Mouse (Mus musculus): ENCODE results near the gene E2f1.

Gene E2f1

DNA sequence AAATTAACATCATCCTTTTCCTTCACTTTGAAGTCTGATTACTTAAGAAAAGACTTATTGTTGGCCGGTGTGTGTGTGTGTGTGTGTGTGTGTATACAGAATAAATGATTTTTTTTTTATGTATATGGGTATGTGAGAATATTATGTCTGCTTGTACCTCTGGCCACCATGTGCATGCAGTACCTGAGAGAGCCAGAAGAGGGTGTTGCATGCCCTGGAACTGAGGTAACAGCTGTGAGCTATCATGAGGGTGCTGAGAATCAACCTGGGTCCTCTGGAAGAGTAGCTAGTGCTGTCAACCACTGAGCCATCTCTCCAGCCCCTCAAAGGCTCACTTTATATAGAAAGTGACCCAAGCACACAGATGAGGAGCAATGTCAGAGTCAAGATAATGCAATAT lies 11.7 kb upstream of the E2f1 start:
- no peak for DNase-seq

DNA sequence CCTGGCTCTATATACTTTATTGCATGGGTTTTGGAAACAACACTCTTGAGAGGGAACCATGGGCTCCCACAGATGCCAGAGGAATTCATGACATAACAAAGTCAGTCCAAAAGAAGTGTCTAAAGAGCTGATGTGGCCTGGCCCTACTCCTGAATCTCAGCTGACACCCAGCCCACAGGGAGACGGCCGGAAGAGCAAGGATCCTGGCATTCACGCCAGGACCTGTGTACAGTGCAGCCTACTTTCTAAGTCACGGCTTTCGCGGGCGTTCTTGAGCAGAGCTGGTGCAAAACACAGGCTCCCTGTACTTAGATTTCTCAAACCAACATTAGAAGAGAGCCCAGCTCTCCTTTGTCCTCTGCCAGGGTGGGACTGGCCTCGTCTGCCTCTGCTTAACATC lies 10.9 kb upstream of the E2f1 start:
- no peak for DNase-seq

DNA sequence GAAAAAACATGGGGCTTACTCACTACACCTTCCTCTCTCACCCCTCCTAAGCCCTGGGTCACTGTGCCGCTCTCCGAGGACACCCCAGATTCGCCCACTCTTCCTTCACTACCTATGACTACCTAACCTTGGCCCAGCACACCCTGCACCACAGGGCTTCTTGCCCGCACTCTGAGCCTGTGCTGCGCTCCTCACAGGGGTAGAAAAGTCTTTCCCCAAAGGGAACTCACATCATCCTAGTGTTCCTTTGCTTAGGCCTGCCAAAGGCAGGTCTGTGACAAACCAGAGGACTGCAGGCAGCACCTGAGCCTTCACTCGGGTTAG lies 8.0 kb upstream of the E2f1 start:
- DNase-seq: no peak

DNA sequence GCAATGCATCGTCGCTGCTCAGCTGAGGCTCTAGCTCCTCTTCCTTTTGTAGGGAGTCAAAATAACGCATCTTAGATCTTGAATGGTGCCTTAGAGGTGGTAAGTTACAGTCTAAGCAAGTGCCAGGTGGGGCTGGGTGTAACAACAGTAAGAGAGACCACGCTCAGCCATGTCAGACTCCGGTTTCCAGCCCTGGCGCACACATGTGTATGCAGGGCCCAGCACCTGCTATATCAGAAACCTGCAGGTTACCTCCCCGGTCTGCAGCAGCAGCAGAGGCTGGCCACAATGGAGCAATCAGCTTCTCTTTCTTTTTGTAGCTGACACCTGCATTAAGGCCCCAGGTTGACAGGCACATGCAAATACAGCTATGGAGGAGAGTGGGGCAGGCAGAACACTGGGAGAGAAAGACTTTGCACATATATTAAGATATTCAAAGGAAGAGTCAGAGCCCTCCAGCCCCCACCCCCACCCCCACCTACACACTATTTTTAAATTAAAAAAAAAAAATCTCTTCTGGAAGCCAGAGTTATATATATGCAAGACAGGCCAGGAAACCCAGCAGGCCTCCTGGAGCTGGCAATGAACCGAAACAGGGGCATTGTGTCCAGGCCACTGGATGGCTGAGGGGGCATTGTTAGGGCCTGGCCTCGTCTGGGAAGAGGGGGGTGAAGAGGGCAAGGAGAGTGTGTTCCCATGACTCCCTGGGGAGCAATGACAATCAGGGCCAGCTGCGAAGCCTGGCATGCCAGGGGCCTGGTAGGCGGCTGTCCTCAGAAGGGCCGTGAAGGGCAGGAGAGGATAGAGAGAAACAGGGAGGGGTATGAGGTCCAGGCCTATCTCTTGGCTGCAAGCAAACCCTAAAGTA lies 7.4 kb upstream of the E2f1 start:
- DNase-seq: no peak

DNA sequence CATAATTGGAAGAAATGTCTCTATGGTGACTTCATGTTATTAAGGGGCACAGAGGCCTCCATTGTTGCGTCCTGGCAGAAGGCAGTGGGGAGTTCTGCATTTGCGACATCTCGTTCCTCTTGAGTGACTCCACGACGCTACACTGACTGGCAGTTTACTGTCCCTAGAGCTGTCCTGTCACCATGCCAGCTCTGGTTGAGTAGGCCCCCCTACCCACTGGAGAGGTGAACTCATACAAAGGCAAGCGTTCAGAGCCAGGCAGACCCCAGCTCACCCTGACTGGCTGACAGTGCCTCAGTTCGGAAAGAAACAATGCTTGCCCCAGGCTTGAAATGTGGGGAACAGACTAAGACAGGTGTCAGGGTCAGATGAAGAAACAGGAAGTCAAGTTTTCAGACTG lies 4.6 kb upstream of the E2f1 start:
- no peak for DNase-seq

DNA sequence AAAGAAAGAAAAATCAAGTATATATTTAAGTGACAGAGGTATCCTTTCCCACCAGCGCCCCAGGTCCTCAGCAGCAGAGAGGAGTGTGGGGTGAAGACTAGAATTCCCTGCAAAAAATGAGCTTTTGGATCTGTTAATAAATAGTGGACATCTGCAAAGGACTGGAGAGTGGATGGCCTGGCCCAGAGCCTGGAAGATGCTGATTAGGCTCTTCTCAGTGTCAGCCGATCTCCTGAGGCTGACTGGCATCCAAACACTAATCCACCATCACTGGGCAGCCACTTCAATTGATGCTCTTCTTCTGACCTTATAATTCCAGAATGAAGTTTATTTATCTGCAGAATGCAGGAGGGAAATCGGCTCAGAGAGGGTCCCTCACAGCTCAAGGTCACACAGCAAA lies 3.3 kb upstream of the E2f1 start:
- no peak for DNase-seq

DNA sequence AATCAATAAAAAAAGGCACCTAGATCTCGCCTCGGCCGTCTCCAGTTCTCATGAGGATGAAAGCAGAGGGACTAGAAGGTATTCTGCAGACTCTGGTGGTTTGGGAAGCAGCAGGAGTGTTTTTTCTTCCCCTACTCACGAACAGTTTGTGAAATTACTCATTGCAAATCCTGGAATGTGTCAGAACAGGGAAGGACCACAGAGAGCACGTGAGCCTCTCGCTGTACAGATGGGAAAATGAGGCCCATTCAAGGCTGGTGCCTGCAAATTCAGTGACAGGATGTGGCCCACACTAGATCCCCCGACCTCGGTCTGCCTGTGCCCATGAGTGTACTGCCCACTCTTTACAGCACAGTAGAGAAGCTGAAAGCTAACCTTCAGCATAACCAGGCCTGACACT lies 2.3 kb upstream of the E2f1 start:
- no peak for DNase-seq

DNA sequence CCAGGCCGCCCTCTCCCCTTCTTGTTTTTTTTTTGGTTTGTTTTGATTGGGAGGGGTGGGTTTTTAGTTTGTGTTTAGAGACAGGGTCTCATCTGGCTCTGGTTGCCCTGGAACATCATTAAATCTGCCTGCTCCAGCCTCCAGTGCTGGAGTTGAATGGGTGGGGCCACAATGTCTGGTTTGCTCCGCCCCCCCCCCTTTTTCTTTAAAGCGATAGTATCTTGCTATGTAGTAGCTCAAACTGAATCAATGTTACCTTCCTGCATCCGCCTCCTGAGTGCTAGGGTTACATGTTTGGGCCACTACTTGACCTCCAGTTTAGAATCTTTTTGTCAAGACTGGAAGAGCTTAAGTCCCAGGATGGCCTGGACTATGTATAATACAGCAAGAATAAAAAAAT lies 1.6 kb upstream of the E2f1 start:
- no peak for DNase-seq

DNA sequence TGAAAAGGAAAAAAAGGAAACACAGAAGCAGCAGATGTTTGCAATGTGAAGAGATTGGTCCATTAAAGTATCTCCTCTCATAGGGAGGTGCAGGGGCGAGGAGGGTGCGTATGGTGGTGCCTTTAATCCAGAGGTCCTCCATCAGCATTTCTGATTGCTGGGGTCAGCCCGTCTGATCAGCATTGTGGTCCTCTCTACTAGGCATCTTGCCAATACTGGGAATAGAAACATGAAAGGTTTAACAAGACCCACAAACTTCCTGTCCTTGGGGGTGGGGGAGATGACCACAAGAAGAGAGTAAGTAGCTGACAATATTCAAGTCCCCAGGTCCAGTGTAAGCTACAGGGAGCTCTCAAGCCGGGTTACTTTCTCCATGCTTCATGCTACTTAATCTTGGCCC lies 974 bp upstream of the E2f1 start:
- DNase-seq: no peak

DNA sequence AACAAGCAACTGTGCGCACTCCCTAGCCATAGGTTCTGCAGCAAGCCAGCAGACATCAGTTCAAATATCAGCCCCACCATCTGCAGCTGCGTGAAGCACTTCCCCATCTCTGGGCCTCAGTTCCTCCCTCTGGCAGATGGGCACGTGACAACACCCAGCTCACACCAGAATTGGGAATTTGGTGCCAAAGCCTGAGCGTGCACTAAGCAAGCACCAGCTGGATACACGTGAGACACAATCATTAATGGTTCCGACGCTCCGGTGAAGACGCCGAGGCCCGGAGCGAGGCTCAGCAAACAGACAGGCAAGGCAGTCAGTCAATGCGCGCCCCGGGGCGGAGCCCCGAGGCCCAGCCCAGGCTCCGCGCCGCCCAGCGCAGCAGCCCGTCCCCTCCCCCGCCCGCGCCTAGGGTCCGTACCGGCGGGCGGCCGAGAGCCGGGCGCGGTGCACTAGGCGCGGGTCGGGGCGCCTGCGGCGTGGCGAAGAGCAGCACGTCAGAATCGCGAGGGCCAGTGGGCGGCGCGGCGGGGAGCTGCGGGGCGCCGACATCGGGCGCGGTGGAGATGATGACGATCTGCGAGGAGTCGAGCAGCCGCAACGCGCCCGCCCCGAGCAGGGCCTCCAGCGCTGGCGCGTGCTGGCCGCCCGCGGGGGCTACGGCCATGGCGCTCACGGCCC lies 482 bp downstream of the E2f1 start:
- no peak for DNase-seq

DNA sequence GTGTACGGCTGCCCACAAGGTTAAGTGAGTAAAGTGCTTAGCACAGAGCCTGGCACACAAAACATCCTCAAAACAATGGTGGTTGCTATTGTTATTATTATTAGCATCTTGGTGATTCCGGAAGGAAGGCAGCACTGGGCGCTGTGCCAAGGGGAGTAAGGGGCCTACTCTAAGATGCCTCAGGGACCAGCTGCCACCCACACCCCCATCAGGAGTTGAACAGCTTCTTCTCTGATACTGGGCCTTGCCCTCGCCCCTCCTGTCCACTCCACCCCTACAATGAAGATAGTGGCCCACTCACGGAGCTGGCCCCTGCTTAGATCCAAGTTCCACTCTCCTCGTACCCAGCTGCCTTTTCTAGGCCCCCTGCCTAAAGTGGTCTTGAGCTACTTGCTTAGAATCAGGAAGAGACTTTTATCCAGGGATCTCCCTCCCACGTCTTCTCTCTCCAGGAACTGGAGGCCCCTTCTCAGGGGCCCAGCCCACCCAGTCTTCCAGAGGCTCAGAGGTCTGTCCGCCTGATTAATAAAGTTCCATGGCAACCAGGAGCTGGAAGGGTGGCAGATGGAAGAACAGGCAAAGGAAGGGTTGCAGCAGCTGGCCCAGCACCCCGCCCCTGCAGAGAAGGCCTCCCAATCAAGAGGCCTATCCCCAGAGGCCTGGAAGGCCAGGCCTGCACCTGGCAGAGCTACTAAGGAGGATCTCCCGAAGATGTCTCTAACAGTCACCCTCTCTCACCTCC lies 1.2 kb downstream of the E2f1 start:
- DNase-seq: no peak

DNA sequence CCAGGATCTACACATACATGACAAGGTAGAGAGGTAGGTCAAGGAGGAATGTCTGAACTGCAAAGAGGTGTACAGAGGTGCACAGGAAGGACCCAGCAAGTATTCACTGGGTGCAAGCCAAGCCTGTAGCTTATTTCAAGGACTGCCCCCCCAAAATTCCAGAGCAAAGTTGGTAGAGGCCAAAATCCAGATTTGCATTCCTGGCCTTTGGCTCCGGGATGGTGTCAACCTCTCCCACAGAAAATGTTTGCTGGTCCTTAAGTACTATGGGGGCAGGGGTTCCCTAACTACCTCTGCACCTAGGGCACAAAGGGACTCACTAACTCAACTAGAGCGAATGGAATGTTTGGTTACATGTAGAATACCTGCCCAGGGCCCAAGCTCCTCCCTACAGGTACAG lies 1.9 kb downstream of the E2f1 start:
- DNase-seq: no peak

DNA sequence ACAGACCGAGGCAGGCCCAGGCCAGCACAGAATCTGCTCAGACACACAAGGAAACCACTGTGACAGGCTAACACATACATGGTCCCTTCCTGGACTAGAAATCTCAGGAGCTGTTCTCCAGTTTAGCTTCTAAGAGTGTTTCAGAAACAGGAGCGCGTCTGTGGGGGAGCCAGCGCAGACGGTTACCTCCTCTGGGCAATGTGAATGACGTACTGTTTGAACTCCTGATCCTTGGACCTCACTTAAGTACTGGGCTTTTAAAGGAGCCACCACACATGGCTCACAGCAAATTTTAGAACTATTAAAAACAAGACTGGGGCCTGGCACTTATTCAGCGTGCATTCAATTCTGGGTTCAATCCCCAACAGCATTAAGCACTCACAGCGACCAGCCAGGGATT lies 3.1 kb downstream of the E2f1 start:
- no peak for DNase-seq

DNA sequence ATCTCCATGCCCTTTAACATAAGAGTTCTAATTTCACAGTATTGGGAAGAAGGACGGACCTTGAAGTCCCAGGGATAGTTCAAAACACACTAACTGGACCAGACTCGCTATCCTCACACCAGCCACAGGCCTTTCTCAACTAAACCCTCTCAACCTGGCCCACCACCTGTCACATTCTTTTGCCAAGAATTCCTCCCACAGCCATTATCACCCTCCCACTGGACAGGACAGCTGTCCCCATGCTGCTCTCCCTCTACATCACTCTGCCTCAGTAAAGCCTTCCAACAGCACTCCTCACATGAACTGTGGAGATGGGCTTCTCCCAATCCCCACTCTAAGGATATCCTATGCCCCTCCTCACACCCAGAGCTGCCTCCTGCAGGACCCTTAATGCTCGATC lies 4.1 kb downstream of the E2f1 start:
- peak; percentile 83 for DNase-seq

DNA sequence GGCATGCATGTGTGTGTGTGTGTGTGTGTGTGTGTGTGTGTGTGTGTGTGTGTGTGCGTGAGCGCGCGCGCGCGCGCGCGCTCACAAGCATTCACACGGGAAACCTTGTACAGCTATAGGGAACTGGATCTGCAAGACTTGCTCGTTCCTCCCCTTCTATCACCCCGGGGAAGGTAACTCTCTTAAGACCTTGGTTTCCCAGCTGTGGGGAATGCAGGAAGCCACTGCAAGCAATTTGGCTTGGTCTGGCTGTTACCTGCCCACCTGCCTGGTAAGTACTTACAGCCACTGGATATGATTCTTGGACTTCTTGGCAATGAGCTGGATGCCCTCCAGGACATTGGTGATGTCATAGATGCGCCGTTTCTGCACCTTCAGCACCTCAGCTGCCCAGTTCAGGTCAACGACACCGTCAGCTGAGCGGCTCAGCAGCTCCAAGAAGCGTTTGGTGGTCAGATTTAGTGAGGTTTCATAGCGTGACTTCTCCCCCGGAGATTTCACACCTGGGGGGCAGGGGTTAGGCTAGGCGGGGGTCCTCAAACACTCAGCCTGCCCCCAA lies 6.0 kb downstream of the E2f1 start:
- no peak for DNase-seq

DNA sequence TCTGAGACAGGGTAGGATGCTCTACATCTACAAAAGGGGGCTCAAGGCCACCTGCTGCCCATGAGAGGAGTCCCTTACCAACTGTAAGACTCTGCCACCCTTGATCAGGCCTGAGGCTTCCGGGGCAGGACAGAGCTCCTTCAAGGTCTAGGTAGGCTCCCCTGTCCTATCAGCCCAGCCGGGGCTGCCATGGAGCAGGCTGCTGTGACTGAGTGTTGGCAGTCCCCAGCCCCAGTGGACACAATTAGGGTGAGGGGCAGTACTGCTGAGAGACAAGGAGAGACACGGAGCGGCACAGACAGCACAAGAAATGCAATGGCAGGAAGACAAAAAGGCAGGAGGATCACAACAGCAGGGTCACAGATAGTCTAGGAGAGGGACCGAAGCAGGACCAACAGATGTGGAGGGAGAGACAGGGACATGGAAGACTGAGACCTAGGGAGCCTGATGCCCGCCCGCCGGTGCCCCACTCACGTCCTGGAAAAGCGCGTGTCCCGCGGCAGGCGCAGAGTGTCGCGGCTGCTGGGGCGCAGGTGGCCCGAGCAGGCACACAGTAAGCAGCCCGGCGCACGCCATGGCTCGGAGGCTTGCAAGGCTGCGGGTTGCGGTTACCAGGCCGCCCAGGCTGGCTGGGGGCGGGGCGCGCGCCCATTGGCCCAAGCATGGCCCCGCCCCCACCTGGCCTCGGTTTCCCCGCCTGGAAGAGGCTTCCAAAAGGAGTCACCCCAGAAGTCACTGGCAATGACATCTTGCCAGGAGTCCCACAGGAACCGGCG lies 11.2 kb downstream of the E2f1 start, which contains the start of gene Necab3:
Gene Necab3, minus strand, starts transcription at position 627 of the 776 bp plus-strand sequence.
- DNase-seq: peak; percentile 56

DNA sequence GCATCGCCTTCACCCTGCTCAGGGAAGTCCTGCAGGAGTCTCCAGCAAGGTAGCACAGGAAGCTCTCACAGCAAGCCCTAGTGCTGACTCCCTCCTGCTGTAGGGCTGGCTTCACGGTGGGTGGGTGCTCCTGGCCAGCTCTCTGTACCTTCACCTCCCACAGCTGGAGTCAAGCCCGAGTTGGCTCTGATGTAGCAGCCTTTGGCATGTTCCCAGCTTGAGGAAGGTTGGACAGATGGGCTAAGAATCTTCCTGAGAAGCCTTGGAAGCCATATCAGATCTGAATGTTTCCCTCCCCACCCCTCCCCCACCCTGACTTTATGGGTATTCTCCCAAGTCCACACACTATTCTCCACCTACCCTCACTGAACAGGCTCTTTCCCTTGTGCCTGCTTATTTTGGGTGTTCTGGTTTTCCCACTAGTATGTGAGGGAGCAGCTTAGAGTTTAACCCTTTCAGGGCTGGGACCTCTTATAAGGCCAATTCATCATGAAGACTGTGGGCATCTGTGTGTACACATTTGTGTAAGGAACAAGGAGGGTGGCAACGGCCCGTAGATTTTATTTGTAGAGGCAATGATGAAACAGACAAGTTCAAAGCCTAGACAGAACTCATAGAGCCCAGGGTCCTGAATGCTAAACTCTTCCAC lies 12.4 kb downstream of the E2f1 start:
- no peak for DNase-seq

DNA sequence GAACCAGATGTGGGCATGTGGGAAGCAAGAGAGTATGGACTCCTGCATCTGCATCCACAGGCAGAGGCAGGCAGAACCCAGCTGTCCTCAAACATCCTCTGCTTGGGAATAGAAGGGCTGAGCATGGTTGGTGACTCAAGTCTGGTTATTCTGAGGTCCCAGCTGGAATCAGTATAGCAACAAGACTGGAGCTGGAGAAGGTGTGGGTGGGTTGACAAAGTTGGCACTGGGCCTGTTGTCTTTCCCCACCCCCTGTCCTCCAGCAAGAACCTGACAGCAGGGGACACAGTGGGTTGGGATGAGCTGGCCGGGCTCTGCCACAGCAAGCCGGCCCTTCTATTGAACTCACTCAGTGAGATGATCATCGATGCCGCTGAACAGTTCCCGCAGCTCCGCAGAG lies 14.5 kb downstream of the E2f1 start:
- DNase-seq: no peak

DNA sequence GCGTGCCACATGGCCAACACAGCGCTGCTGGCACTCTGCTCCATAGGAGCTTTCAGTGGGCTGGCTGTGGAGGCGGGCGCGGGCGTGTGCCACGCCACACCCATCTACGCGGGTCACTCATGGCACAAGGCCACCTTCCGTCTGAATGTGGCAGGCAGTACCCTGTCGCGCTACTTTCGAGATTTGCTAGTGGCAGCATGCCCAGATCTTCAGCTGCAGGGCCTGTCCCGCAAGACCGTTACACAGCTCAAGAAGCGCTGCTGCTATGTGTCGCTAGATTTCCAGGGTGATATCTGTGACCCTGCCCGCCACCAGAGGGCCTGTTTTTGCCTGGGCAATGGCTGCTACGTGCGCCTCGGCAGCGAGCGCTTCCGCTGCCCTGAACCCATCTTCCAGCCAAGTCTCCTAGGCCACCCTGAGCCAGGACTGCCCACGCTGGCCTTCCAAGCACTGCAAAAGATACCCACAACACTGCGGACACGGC lies 17.2 kb downstream of the E2f1 start:
- DNase-seq: peak; percentile 83

DNA sequence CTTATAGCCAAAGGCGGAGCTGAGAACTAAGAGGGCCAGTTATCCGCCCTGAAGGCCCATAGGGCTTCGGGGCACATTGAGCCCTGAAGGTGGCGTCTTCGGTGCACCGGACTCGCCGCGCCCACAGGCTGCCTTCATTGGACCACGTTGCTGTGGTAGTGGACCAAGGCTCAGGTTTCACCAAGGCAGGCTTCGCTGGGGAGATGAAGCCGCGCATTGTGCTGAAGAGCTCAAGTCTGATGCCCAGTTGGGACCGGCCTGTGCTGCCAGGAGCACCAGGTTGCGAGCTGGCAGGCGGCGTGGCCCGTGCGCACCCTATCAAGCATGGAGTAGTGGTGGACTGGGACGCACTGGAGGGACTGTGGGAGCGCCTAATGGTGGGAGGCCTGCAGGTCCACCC lies 17.8 kb downstream of the E2f1 start:
- no peak for DNase-seq

DNA sequence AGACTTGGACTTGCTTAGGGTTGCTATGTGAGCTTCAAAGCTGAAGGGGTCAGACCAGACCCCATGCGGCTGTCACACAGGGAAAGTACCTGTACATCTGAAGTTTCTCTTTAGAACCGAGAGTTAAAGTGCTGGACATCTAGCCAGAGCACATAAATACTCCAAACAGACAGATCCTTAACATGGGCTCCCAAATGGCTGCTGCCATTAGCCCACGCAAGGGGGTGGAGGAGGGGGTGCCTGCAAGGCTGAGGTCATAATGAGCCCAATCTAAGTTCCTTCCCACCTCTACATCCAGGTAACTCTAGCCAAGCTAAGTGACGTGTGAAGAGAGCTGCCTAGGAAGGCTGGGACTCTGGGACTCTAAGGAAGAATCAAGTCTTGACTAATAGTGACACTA lies 18.2 kb downstream of the E2f1 start, which contains the start of gene Actl10:
Gene Actl10, plus strand, starts transcription at position 301 of the 400 bp plus-strand sequence.
- no peak for DNase-seq

DNA sequence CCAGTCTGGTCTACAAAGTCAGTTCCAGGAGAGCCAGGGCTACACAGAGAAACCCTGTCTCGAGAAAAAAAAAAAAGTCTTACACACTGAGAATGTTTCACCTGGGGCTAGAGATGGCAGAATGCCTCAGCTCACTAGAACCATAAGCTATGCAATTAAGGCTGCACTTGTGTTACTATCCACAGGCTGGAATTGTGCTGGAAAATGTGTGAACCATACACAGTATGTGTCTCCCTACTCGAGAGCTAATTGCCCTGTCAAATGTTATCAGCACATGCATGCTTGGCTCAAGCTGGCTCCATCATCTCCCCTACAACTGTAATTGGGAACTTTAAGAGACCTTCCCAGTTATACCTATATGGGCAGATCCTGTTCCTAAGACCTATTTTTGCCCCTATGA lies 18.8 kb downstream of the E2f1 start:
- no peak for DNase-seq

Data from cerebellum, adult 8-10 months (tissue).